Mouse (Mus musculus) testis, adult 2 months (tissue): ENCODE data around the gene Syngr2. TPM values are rescaled to one million over a fixed set of nuclear protein-coding genes. Genes with fewer than 3 reads are reported as not detected.

ENCODE experiments used
- H3K27ac ChIP-seq: fragments of 200-500 bp; 2 replicates; pipeline ENCODE4 v1.5.1; 2012; ENCODE audit warnings: low read depth, low read length; ENCODE audit not compliant: control insufficient read depth, insufficient read depth
- H3K27me3 ChIP-seq: fragments of 200-500 bp; 2 replicates; pipeline ENCODE4 v1.6.1; 2012; ENCODE audit warnings: mild to moderate bottlenecking, low read length, moderate library complexity; ENCODE audit not compliant: control insufficient read depth, insufficient read depth
- H3K36me3 ChIP-seq: fragments of 200-500 bp; 2 replicates; pipeline ENCODE4 v1.6.1; 2012; ENCODE audit warnings: mild to moderate bottlenecking, low read length; ENCODE audit not compliant: control insufficient read depth, insufficient read depth
- H3K4me1 ChIP-seq: fragments of 200-500 bp; 2 replicates; pipeline ENCODE4 v1.6.1; 2012; ENCODE audit warnings: low read length; ENCODE audit not compliant: control insufficient read depth, insufficient read depth
- H3K4me3 ChIP-seq: fragments of 200-500 bp; 2 replicates; pipeline ENCODE4 v1.5.1; 2012; ENCODE audit warnings: low read depth, mild to moderate bottlenecking, low read length, moderate library complexity, mixed read lengths; ENCODE audit not compliant: control insufficient read depth
- CTCF ChIP-seq: fragments of 200-500 bp; IDR thresholded peaks from 2 replicates; pipeline ENCODE4 v1.5.1; 2012; ENCODE audit warnings: low read depth, mild to moderate bottlenecking, inconsistent platforms, low read length, moderate library complexity; ENCODE audit not compliant: control insufficient read depth, insufficient read depth, insufficient replicate concordance
- POLR2A ChIP-seq: fragments of 200-500 bp; IDR thresholded peaks from 2 replicates; pipeline ENCODE4 v1.6.1; 2012; ENCODE audit warnings: low read depth, mild to moderate bottlenecking, inconsistent platforms, low read length, moderate library complexity; ENCODE audit not compliant: control insufficient read depth
- polyA plus RNA-seq: library from polyadenylated mRNA; depleted of rRNA; stranded (reverse); fragments of >200 nt; gene quantifications from 2 replicates; pipeline ENCODE4 v1.2.3, GENCODE M21; 2012

The Syngr2 gene
- polyA plus RNA-seq, 1 experiment: 32.5 TPM

DNA sequence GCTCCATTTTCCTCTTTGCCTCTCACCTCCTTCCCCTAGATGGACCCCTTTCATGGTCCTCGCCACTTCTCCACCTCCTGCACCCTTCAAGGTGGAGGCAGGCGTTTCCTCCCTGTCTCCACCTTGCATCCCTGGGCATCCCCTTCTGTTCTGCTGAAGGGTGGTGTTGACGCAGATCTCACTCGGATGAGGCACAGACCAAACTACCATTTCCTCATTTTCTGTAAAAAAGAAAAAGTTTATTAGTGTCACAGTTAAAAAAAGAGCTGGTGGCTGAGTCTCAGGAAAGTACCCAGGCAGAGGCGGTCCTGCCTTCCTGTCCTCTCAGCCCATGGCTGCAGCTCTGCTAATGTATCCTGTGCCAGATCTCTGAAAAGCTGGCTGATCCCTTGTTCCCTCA, 10.3 kb upstream of the Syngr2 start:
- Histone ChIP-seq H3K27ac (no peak overlapping the region), H3K36me3 (no peaks in the 10 kb centered on the region), H3K4me1 (no peaks in the 10 kb centered on the region), H3K4me3 (no peak overlapping the region), H3K27me3 (no peaks in the 10 kb centered on the region)
- TF ChIP-seq POLR2A: no peak
- no peak for TF ChIP-seq CTCF

- TF ChIP-seq POLR2A (no peak), CTCF (no peak)
- Histone ChIP-seq H3K27ac (no peak overlapping the region), H3K36me3 (no peaks in the 10 kb centered on the region), H3K4me1 (no peaks in the 10 kb centered on the region), H3K4me3 (no peak overlapping the region), H3K27me3 (no peaks in the 10 kb centered on the region)
Observed at GRCm38 (mm10) chr11:117800038-117800437, 9.4 kb upstream of the Syngr2 start.

DNA sequence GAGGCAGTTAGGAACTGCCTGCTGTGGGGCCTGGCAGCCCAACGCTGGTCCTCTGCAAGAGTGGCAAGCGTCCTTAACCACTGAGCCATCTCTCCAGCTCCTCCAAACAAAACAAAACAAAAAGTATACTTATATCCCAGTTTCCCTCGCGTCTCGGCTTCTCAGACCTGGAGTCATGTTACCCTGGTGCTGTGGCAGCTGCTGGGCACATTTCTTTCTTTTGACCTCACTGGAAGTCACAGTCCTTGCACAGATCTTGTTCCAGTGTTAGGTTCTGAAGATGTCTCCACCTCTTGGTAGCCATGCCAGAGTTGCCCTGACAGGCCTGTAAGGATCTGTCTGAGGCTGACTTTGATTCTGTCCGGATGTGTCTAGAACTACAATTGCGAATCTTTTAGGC, 7.8 kb upstream of the Syngr2 start:
- Histone ChIP-seq H3K4me1 (no peaks in the 10 kb centered on the region), H3K4me3 (no peak overlapping the region), H3K27ac (no peak overlapping the region), H3K36me3 (no peaks in the 10 kb centered on the region), H3K27me3 (no peaks in the 10 kb centered on the region)
- TF ChIP-seq POLR2A: no peak

DNA sequence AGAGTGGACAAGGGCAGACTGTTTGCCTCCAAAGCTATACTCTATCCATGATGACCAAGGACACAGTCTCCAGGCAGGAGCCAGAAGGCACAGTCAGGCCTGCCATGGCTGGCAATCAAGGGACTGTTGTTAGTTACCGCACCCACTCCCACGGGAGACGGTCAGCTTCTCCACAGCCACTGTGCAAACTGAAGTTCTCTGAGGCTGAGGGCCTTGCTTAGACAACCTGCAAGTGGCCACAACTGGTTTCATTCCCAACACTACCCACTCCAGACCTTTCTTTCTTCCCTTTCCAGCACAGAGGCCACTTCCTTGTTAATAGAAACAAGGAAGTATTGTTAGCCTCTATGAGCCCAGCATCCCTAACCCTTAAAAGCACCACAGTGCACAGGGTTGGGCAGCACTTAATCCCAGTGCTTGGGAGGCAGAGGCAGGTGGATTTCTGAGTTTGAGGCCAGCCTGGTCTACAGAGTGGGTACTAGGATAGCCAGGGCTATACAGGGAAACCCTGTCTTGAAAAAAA, 6.2 kb upstream of the Syngr2 start:
- H3K27ac ChIP-seq: no peak overlapping the region
- H3K27me3 ChIP-seq: no peaks in the 10 kb centered on the region
- H3K4me1 ChIP-seq: no peaks in the 10 kb centered on the region
- no peaks in the 10 kb centered on the region for H3K36me3 ChIP-seq
- no peak overlapping the region for H3K4me3 ChIP-seq
- TF ChIP-seq CTCF (no peak), POLR2A (no peak)

GRCm38 (mm10) chr11:117806781-117807180, 2.7 kb upstream of the Syngr2 start:
- TF ChIP-seq CTCF: no peak
- TF ChIP-seq POLR2A: no peak
- Histone ChIP-seq H3K4me3 (no peak overlapping the region), H3K4me1 (peaks cover 18% of the 10 kb centered on the region), H3K27ac (no peak overlapping the region), H3K36me3 (no peaks in the 10 kb centered on the region), H3K27me3 (no peaks in the 10 kb centered on the region)

- Histone ChIP-seq H3K27me3 (no peaks in the 10 kb centered on the region), H3K4me3 (peak overlapping the region; percentile 86), H3K4me1 (peaks cover 18% of the 10 kb centered on the region), H3K27ac (0 out of 2 replicates have a peak overlapping the region, but pooled peaks have one; percentile 2), H3K36me3 (no peaks in the 10 kb centered on the region)
- TF ChIP-seq CTCF: peak; percentile 42; the same call in 1 of the 2 replicates
- no peak for TF ChIP-seq POLR2A
Observed at GRCm38 (mm10) chr11:117810401-117811046, 1.1 kb downstream of the Syngr2 start.

- TF ChIP-seq CTCF (no peak), POLR2A (no peak)
- H3K27ac ChIP-seq: no peak overlapping the region
- no peaks in the 10 kb centered on the region for H3K36me3 ChIP-seq
Observed at GRCm38 (mm10) chr11:117813867-117814266, 4.4 kb downstream of the Syngr2 start.

More at GRCm38 (mm10) chr11:117813867-117814266, 4.4 kb downstream of the Syngr2 start:
- Histone ChIP-seq H3K4me1 (peaks cover 18% of the 10 kb centered on the region), H3K27me3 (no peaks in the 10 kb centered on the region), H3K4me3 (no peak overlapping the region)
